Mouse (Mus musculus) adrenal gland, postnatal 4 days (tissue): Measurements from ENCODE around the gene Cd302. TPM values are rescaled to one million over a fixed set of nuclear protein-coding genes. Genes with fewer than 3 reads are reported as not detected.
A peak's percentile ranks its signal among the peaks of the same experiment; 100 is the strongest.

Experiments used
- DNase-seq, 2 experiments: peaks; one replicate each; pipeline ENCODE4 v3.0.0; 2021 to 2022; ENCODE audit warnings: low spot score in 2 of 2, mixed read lengths in 2 of 2
- total RNA-seq, 2 experiments: library from RNA; stranded (reverse); gene quantifications; 2 replicates each; pipeline ENCODE4 v1.2.3; 2021

The Cd302 gene
- total RNA-seq, 2 experiments from 2014 or later, result 19.4 to 35.4 TPM

- DNase-seq, result no peak
Measured at GRCm38 (mm10) chr2:60256751-60257150, 27.5 kb downstream of the Cd302 start.

- no peak for DNase-seq
Measured at GRCm38 (mm10) chr2:60253506-60253905, 30.8 kb downstream of the Cd302 start.

- no peak for DNase-seq
Measured at GRCm38 (mm10) chr2:60252782-60253181, 31.5 kb downstream of the Cd302 start.

GRCm38 (mm10) chr2:60234506-60234905 is 49.8 kb downstream of the Cd302 start:
- DNase-seq, result no peak

GRCm38 (mm10) chr2:60233147-60233546 is 51.1 kb downstream of the Cd302 start:
- no peak for DNase-seq

GRCm38 (mm10) chr2:60230361-60230760 is 53.9 kb downstream of the Cd302 start:
- no peak for DNase-seq

GRCm38 (mm10) chr2:60228470-60228869 is 55.8 kb downstream of the Cd302 start:
- no peak for DNase-seq

GRCm38 (mm10) chr2:60223489-60223888 is 60.8 kb downstream of the Cd302 start:
- no peak for DNase-seq

- DNase-seq, result no peak
Measured at GRCm38 (mm10) chr2:60221954-60222353, 62.3 kb downstream of the Cd302 start.

GRCm38 (mm10) chr2:60221236-60221635 is 63.1 kb downstream of the Cd302 start:
- no peak for DNase-seq

- DNase-seq, result no peak
Measured at GRCm38 (mm10) chr2:60217620-60218019, 66.7 kb downstream of the Cd302 start.

- DNase-seq, result no peak
Measured at GRCm38 (mm10) chr2:60216547-60217153, 67.6 kb downstream of the Cd302 start.

GRCm38 (mm10) chr2:60214683-60215082 is 69.6 kb downstream of the Cd302 start:
- no peak for DNase-seq

GRCm38 (mm10) chr2:60212488-60212887 is 71.8 kb downstream of the Cd302 start:
- no peak for DNase-seq

GRCm38 (mm10) chr2:60210821-60211220 is 73.5 kb downstream of the Cd302 start:
- no peak for DNase-seq

- DNase-seq, result peak; percentile 74 to 75
Measured at GRCm38 (mm10) chr2:60209703-60210651, 74.3 kb downstream of the Cd302 start, which contains the start of the genes Baz2b and March7. TSS of gene Baz2b (minus strand) at chr2:60209839. TSS of gene March7 (plus strand) at chr2:60209887.

- DNase-seq, result peak in 1 of 2 experiments; percentile 36
Measured at GRCm38 (mm10) chr2:60209122-60209611, 75.1 kb downstream of the Cd302 start.

GRCm38 (mm10) chr2:60205795-60206194 is 78.5 kb downstream of the Cd302 start:
- no peak for DNase-seq

GRCm38 (mm10) chr2:60204162-60204561 is 80.1 kb downstream of the Cd302 start:
- DNase-seq, result no peak

GRCm38 (mm10) chr2:60203733-60204132 is 80.6 kb downstream of the Cd302 start:
- DNase-seq, result no peak

GRCm38 (mm10) chr2:60202900-60203530 is 81.3 kb downstream of the Cd302 start:
- no peak for DNase-seq
